Mouse (Mus musculus): ENCODE results near the gene Bri3.

Bri3 gene

GRCm38 (mm10) chr5:144431481-144431880 lies 187.2 kb downstream of the Bri3 start:
- DNase-seq (ENCODE audit: low read depth), result no peak

- no peak for DNase-seq (ENCODE audit: low read depth)
Observed at GRCm38 (mm10) chr5:144439286-144440040, 195.2 kb downstream of the Bri3 start.

GRCm38 (mm10) chr5:144441831-144442271 lies 197.6 kb downstream of the Bri3 start:
- DNase-seq (ENCODE audit: low read depth), result no peak

GRCm38 (mm10) chr5:144446475-144447225 lies 202.4 kb downstream of the Bri3 start:
- DNase-seq (ENCODE audit: low read depth), result no peak

GRCm38 (mm10) chr5:144447226-144447616 lies 203.0 kb downstream of the Bri3 start:
- no peak for DNase-seq (ENCODE audit: low read depth)

GRCm38 (mm10) chr5:144447975-144448374 lies 203.7 kb downstream of the Bri3 start:
- no peak for DNase-seq (ENCODE audit: low read depth)

- DNase-seq (ENCODE audit: low read depth), result no peak
Observed at GRCm38 (mm10) chr5:144452776-144453455, 208.7 kb downstream of the Bri3 start.

GRCm38 (mm10) chr5:144457623-144458287 lies 213.5 kb downstream of the Bri3 start:
- DNase-seq (ENCODE audit: low read depth), result no peak

- DNase-seq (ENCODE audit: low read depth), result no peak
Observed at GRCm38 (mm10) chr5:144466987-144467386, 222.8 kb downstream of the Bri3 start.

GRCm38 (mm10) chr5:144473056-144473455 lies 228.8 kb downstream of the Bri3 start:
- DNase-seq (ENCODE audit: low read depth), result no peak

- no peak for DNase-seq (ENCODE audit: low read depth)
Observed at GRCm38 (mm10) chr5:144479677-144480171, 235.5 kb downstream of the Bri3 start.

GRCm38 (mm10) chr5:144483659-144484375 lies 239.6 kb downstream of the Bri3 start:
- no peak for DNase-seq (ENCODE audit: low read depth)

- no peak for DNase-seq (ENCODE audit: low read depth)
Observed at GRCm38 (mm10) chr5:144491308-144491707, 247.1 kb downstream of the Bri3 start.

Measured in fibroblast of lung, adult 2 months (primary cell).